Mouse (Mus musculus) heart, postnatal 0 days (tissue): ENCODE results near the gene Pcsk5. TPM values are rescaled to one million over a fixed set of nuclear protein-coding genes. Genes with fewer than 3 reads are reported as not detected.

Experiments used
- ATAC-seq: fragments of 200-750 bp; cut with Nextera tagmentation; 2 replicates; pipeline ENCODE4 v1.8.0; 2017; ENCODE audit warnings: low read depth, moderate number of reproducible peaks, moderate library complexity; ENCODE audit not compliant: insufficient read depth
- DNase-seq: peaks from one replicate; pipeline ENCODE4 v3.0.0-alpha.2; 2016; ENCODE audit warnings: low spot score
- H3K27ac ChIP-seq: fragments of 300-500 bp; sonication (generic); 2 replicates; pipeline ENCODE4 v1.5.1; 2014; ENCODE audit warnings: low read depth, mild to moderate bottlenecking
- H3K27me3 ChIP-seq: fragments of 300-500 bp; sonication (generic); 2 replicates; pipeline ENCODE4 v1.6.1; 2014; ENCODE audit warnings: low read length, mixed read lengths; ENCODE audit not compliant: control insufficient read depth, insufficient read depth
- H3K36me3 ChIP-seq: fragments of 300-500 bp; sonication (generic); replicated peaks from 2 replicates; pipeline ENCODE4 v1.6.1; 2014; ENCODE audit warnings: low read length, mixed read lengths; ENCODE audit not compliant: control insufficient read depth, insufficient read depth
- H3K4me1 ChIP-seq: fragments of 300-500 bp; sonication (generic); 2 replicates; pipeline ENCODE4 v1.6.1; 2014; ENCODE audit warnings: antibody characterized with exemption; ENCODE audit not compliant: control insufficient read depth, insufficient read depth
- H3K4me2 ChIP-seq: fragments of 300-500 bp; sonication (generic); 2 replicates; pipeline ENCODE4 v1.6.1; 2014; ENCODE audit warnings: low read depth, mild to moderate bottlenecking, low read length, moderate library complexity
- H3K4me3 ChIP-seq: fragments of 300-500 bp; sonication (generic); 2 replicates; pipeline ENCODE4 v1.5.1; 2014; ENCODE audit warnings: low read depth, low read length
- H3K9ac ChIP-seq: fragments of 300-500 bp; sonication (generic); replicated peaks from 2 replicates; pipeline ENCODE4 v1.6.1; 2014; ENCODE audit warnings: low read depth, low read length, mixed read lengths
- H3K9me3 ChIP-seq: fragments of 300-500 bp; sonication (generic); replicated peaks from 2 replicates; pipeline ENCODE4 v1.6.1; 2016; ENCODE audit warnings: low read length; ENCODE audit not compliant: control insufficient read depth
- CTCF ChIP-seq: IDR thresholded peaks from 2 replicates; pipeline ENCODE4 v1.5.1; 2016; ENCODE audit warnings: antibody characterized with exemption, control low read depth, low read depth
- EP300 ChIP-seq: IDR thresholded peaks from 2 replicates; pipeline ENCODE4 v1.6.1; 2016; ENCODE audit warnings: antibody characterized with exemption, low read depth
- WGBS: fragments of 180-500 bp; shearing (Covaris S2); extraction: QIAGEN DNeasy Blood & Tissue Kit; methylation state at CpG from one replicate; pipeline ENCODE4 v1.1.7; 2014; 5-methylcytosine and 5-hydroxymethylcytosine counted together
- polyA plus RNA-seq: library from polyadenylated mRNA; unstranded; fragments of >200 nt; fragmentation: Nextera tagmentation; extraction: Ambion mirVana; gene quantifications from 2 replicates; pipeline ENCODE4 v1.2.1, GENCODE M21; 2015
- total RNA-seq: library from RNA; depleted of rRNA; stranded (reverse); fragments of >200 nt; gene quantifications from 2 replicates; pipeline ENCODE4 v1.2.3, GENCODE M21; 2014; ENCODE audit warnings: low replicate concordance

The Pcsk5 gene
- total and polyA plus RNA-seq, 2 experiments from 2014 or later, result 4.8 to 7.9 TPM

DNA sequence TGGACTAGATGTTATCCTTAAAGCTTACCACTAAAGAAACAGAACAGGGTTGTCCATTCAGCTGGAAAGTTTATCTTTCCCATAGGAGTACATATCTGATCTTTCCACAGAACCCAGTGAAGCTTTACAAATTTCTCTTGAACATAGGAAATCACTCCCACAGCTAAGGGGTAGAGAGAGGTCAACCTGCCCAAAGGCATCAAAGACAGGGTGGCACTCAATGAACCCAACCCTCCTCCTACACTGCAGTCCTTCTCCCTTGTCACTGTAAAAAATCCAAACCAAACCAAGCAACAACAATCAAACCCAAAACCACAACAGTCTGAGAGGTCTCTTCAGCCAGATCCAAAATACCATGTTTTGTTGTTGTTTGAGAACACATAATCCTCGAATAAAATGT is 311.9 kb downstream of the Pcsk5 start:
- 67% methylated on average over 1 of the region's 1 CpGs for WGBS
- ATAC-seq (no peak), DNase-seq (no peak)

DNA sequence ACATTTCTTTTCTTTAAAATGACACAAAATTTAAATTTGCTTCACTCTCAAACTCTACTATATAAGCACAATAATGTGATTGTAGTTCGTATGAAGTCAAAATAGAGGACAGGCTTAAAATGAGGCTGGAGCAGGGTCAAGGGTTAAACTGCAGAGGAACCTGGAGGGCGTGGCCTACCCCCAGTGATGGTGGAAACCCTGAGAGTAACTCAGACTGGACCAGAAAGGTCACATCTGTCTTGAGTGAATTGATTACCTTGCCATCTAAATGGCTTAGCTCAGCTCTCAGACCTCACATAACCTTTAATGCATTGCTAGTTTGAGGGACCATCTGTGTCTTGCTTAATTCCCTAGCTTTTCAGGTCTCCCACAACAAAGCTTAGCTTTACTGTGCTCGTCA is 323.0 kb downstream of the Pcsk5 start:
- Histone ChIP-seq H3K9me3 (no peaks in the 10 kb centered on the region), H3K4me3 (no peak overlapping the region), H3K4me2 (no peak overlapping the region), H3K36me3 (no peaks in the 10 kb centered on the region), H3K9ac (no peak overlapping the region), H3K27ac (no peak overlapping the region), H3K27me3 (no peaks in the 10 kb centered on the region), H3K4me1 (no peaks in the 10 kb centered on the region)
- no peak for DNase-seq
- ATAC-seq, result no peak
- WGBS, result 70% methylated on average over 3 of the region's 3 CpGs
- TF ChIP-seq EP300 (no peak), CTCF (no peak)

More for the DNA sequence above, 311.9 kb downstream of the Pcsk5 start:
- Histone ChIP-seq H3K9ac (no peak overlapping the region), H3K4me1 (no peaks in the 10 kb centered on the region), H3K27me3 (no peaks in the 10 kb centered on the region), H3K27ac (no peak overlapping the region), H3K9me3 (no peaks in the 10 kb centered on the region), H3K36me3 (no peaks in the 10 kb centered on the region), H3K4me3 (no peak overlapping the region), H3K4me2 (no peak overlapping the region)
- TF ChIP-seq CTCF (no peak), EP300 (no peak)

DNA sequence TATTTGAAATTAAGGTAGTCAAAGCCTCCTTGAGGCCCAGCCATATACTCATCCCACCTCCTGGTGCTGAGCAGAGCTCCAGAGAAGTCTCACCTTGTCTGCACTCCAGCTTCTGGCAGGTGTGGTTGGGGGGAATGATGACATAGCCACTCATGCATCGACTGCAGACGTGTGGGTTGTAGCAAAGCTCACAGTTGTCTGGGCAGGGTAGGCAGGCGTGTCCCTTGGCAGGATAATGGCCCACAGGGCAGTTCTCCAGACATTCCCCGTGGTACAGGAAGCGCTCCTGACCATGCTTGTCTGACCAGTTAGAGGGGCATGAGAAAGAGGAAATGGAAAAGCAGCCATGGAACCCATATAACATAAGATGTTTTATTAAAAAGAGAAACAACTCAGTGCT is 326.1 kb downstream of the Pcsk5 start:
- Histone ChIP-seq H3K36me3 (no peaks in the 10 kb centered on the region), H3K9me3 (no peaks in the 10 kb centered on the region), H3K4me2 (no peak overlapping the region), H3K27ac (no peak overlapping the region), H3K9ac (no peak overlapping the region), H3K4me1 (no peaks in the 10 kb centered on the region), H3K27me3 (no peaks in the 10 kb centered on the region), H3K4me3 (no peak overlapping the region)
- ATAC-seq (no peak), DNase-seq (no peak)
- no peak for TF ChIP-seq EP300
- no peak for TF ChIP-seq CTCF
- 71% methylated on average over 5 of the region's 5 CpGs for WGBS

DNA sequence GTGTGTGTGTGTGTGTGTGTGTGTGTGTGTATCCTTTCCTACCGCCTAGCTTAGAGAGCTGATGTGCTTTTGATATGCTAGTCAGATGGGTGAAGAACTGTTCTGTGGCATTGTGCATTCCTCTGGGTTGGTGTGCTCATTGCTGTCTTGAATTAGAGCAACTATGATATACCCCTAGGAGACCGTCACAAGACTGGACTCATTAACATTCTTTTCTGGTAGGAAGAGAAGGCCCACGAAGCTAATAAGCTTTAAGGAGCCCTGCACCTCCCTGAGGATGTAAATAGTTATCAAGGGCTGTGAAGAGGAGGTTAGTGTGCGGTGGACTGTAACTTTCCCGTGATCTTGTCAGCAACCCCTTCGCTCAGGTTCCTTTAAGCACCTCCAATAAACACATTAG is 333.2 kb downstream of the Pcsk5 start:
- H3K36me3 ChIP-seq, result no peaks in the 10 kb centered on the region
- no peaks in the 10 kb centered on the region for H3K27me3 ChIP-seq
- no peaks in the 10 kb centered on the region for H3K9me3 ChIP-seq
- H3K4me2 ChIP-seq, result no peak overlapping the region
- no peaks in the 10 kb centered on the region for H3K4me1 ChIP-seq
- WGBS, result 65% methylated on average over 6 of the region's 6 CpGs
- H3K27ac ChIP-seq, result no peak overlapping the region
- H3K9ac ChIP-seq, result no peak overlapping the region
- ATAC-seq (no peak), DNase-seq (no peak)
- TF ChIP-seq CTCF, result no peak
- no peak for TF ChIP-seq EP300
- H3K4me3 ChIP-seq, result no peak overlapping the region

DNA sequence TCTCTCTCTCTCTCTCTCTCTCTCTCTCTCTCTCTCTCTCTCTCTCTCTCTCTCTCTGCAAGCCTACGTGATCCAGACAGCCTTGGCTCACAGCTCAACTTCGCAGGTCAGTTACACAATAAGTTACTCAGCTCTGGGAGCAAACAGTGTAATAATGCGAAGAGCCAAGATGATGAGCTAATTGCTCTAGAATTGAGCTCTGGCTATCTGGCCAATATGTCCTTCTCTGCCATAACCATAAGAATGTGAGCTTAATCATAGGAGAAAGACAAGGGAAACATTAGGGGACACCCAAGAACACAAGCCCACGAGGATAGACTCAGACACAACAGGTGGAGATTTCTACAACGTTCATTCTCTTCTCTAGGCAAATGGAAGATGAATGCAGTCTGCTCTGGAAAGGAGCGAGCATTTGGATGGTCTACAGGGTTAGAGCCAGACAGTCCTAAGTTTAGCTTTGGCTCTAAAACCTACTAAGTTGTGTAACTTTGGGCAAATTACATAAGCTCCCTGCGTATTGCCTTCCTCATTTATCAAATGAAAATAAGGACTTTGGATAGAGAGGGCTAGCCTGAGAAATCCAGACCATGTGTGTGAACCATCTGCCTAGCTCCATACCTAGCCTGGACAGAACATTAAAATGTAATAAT is 338.7 kb downstream of the Pcsk5 start:
- no peak overlapping the region for H3K9ac ChIP-seq
- no peaks in the 10 kb centered on the region for H3K27me3 ChIP-seq
- H3K9me3 ChIP-seq, result no peaks in the 10 kb centered on the region
- no peaks in the 10 kb centered on the region for H3K36me3 ChIP-seq
- H3K4me3 ChIP-seq, result no peak overlapping the region
- no peak overlapping the region for H3K4me2 ChIP-seq
- no peaks in the 10 kb centered on the region for H3K4me1 ChIP-seq
- WGBS, result 68% methylated on average over 7 of the region's 7 CpGs
- ATAC-seq (no peak), DNase-seq (no peak)
- H3K27ac ChIP-seq, result no peak overlapping the region
- TF ChIP-seq EP300, result no peak
- TF ChIP-seq CTCF, result no peak

DNA sequence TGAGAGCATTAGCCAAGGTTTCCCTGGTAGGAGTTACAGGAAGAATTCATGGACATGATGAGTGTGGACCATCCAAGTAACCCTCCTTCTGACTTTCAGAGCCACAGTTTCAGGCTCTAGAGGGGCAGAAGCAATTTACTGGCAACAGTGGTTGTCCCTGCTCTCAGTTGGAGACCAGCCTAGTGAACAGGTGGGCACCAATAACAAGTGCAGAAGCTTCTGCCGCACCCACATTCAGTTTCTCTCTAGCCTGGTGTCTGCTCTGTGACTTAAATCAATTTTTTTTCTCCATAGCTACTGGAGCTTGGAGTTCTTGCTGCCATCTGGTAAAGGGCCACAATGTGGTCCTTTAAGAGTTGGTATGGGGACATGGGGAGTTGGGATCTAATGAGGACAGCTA is 341.3 kb downstream of the Pcsk5 start:
- Histone ChIP-seq H3K9ac (no peak overlapping the region), H3K4me2 (no peak overlapping the region), H3K27ac (no peak overlapping the region), H3K4me3 (no peak overlapping the region), H3K27me3 (no peaks in the 10 kb centered on the region), H3K36me3 (no peaks in the 10 kb centered on the region), H3K4me1 (no peaks in the 10 kb centered on the region), H3K9me3 (no peaks in the 10 kb centered on the region)
- DNase-seq, result no peak
- TF ChIP-seq EP300, result no peak
- 95% methylated on average over 1 of the region's 1 CpGs for WGBS
- ATAC-seq, result no peak
